Mouse (Mus musculus): ENCODE measurements around the gene Gas7.

Gas7 gene

GRCm38 (mm10) chr11:67656366-67656765 lies 201.1 kb downstream of the Gas7 start:
- DNase-seq (ENCODE audit: low spot score): no peak

- no peak for DNase-seq (ENCODE audit: low spot score)
These were observed 201.6 kb downstream of the Gas7 start for GRCm38 (mm10) chr11:67656811-67657210.

- DNase-seq (ENCODE audit: low spot score): peak; percentile 40
These were observed 202.6 kb downstream of the Gas7 start for GRCm38 (mm10) chr11:67657685-67658382.

- DNase-seq (ENCODE audit: low spot score): no peak
These were observed 206.2 kb downstream of the Gas7 start for GRCm38 (mm10) chr11:67661465-67661864.

- no peak for DNase-seq (ENCODE audit: low spot score)
These were observed 208.2 kb downstream of the Gas7 start for GRCm38 (mm10) chr11:67663437-67663836.

- DNase-seq (ENCODE audit: low spot score): no peak
These were observed 209.0 kb downstream of the Gas7 start for GRCm38 (mm10) chr11:67664261-67664660.

GRCm38 (mm10) chr11:67664918-67665317 lies 209.7 kb downstream of the Gas7 start:
- DNase-seq (ENCODE audit: low spot score): no peak

GRCm38 (mm10) chr11:67666129-67666528 lies 210.9 kb downstream of the Gas7 start:
- no peak for DNase-seq (ENCODE audit: low spot score)

- peak; percentile 27 for DNase-seq (ENCODE audit: low spot score)
These were observed 212.5 kb downstream of the Gas7 start for GRCm38 (mm10) chr11:67667531-67668332.

GRCm38 (mm10) chr11:67668460-67669007 lies 213.3 kb downstream of the Gas7 start:
- no peak for DNase-seq (ENCODE audit: low spot score)

- no peak for DNase-seq (ENCODE audit: low spot score)
These were observed 214.8 kb downstream of the Gas7 start for GRCm38 (mm10) chr11:67670031-67670430.

- DNase-seq (ENCODE audit: low spot score): no peak
These were observed 216.9 kb downstream of the Gas7 start for GRCm38 (mm10) chr11:67672140-67672539.

GRCm38 (mm10) chr11:67675562-67676540 lies 220.6 kb downstream of the Gas7 start:
- peak; percentile 62 for DNase-seq (ENCODE audit: low spot score)

- no peak for DNase-seq (ENCODE audit: low spot score)
These were observed 224.1 kb downstream of the Gas7 start for GRCm38 (mm10) chr11:67679300-67679699.

- no peak for DNase-seq (ENCODE audit: low spot score)
These were observed 224.7 kb downstream of the Gas7 start for GRCm38 (mm10) chr11:67679930-67680329.

- no peak for DNase-seq (ENCODE audit: low spot score)
These were observed 226.6 kb downstream of the Gas7 start for GRCm38 (mm10) chr11:67681871-67682270.

- no peak for DNase-seq (ENCODE audit: low spot score)
These were observed 230.9 kb downstream of the Gas7 start for GRCm38 (mm10) chr11:67686109-67686508.

- no peak for DNase-seq (ENCODE audit: low spot score)
These were observed 239.6 kb downstream of the Gas7 start, which contains the start of gene Rcvrn for GRCm38 (mm10) chr11:67694703-67695376. TSS of gene Rcvrn (plus strand) at chr11:67695326.

- no peak for DNase-seq (ENCODE audit: low spot score)
These were observed 257.7 kb downstream of the Gas7 start for GRCm38 (mm10) chr11:67712976-67713375.

GRCm38 (mm10) chr11:67715382-67715781 lies 260.1 kb downstream of the Gas7 start:
- DNase-seq (ENCODE audit: low spot score): no peak

- no peak for DNase-seq (ENCODE audit: low spot score)
These were observed 266.2 kb downstream of the Gas7 start for GRCm38 (mm10) chr11:67721485-67721884.
